Mouse (Mus musculus): ENCODE measurements around the gene Fbxl8. TPM values are rescaled to one million over a fixed set of nuclear protein-coding genes. Genes with fewer than 3 reads are reported as not detected.

Gene Fbxl8
- total and polyA plus RNA-seq, 2 experiments from 2014 or later, result 1.2 to 3.1 TPM

GRCm38 (mm10) chr8:105275387-105275786 is 10.9 kb downstream of the Fbxl8 start:
- H3K4me1 ChIP-seq (ENCODE audit: insufficient read depth, low read length), result peaks cover 7% of the 10 kb centered on the region; the same call in 1 of the 2 replicates
- peak overlapping the region; percentile 48; the same call in 1 of the 2 replicates for H3K4me3 ChIP-seq (ENCODE audit: low read length)
- ATAC-seq (no peak), DNase-seq (ENCODE audit: low spot score) (no peak)
- TF ChIP-seq CTCF (IDR thresholded peaks at IDR 0.05; ENCODE audit: low read depth), result no peak
- H3K27ac ChIP-seq, result no peak overlapping the region
- H3K36me3 ChIP-seq (ENCODE audit: insufficient read depth, low read length), result no peaks in the 10 kb centered on the region
- H3K9ac ChIP-seq (replicated peaks; ENCODE audit: low read length), result no peak overlapping the region
- 8% methylated on average over 11 of the region's 11 CpGs for WGBS
- H3K9me3 ChIP-seq (ENCODE audit: low read length), result no peaks in the 10 kb centered on the region
- peak overlapping the region; percentile 83 for H3K4me2 ChIP-seq (ENCODE audit: low read depth, low read length)
- H3K27me3 ChIP-seq (ENCODE audit: insufficient read depth, low read length), result peaks cover 28% of the 10 kb centered on the region

- TF ChIP-seq CTCF (IDR thresholded peaks at IDR 0.05; ENCODE audit: low read depth), result no peak
These were observed 11.4 kb downstream of the Fbxl8 start, which contains the start of gene Nol3 for GRCm38 (mm10) chr8:105275840-105276239. Gene Nol3, plus strand, starts transcription at chr8:105276140.

GRCm38 (mm10) chr8:105276292-105277120 is 12.1 kb downstream of the Fbxl8 start:
- H3K27ac ChIP-seq, result peak overlapping the region; percentile 15; the same call in 1 of the 2 replicates
- peak overlapping the region; percentile 48 for H3K4me3 ChIP-seq (ENCODE audit: low read length)
- peak; percentile 63 for DNase-seq (ENCODE audit: low spot score)
- H3K9me3 ChIP-seq (ENCODE audit: low read length), result no peaks in the 10 kb centered on the region
- H3K36me3 ChIP-seq (ENCODE audit: insufficient read depth, low read length), result no peaks in the 10 kb centered on the region
- WGBS, result 2% methylated on average over 30 of the region's 30 CpGs
- ATAC-seq, result peak; percentile 66
- H3K4me2 ChIP-seq (ENCODE audit: low read depth, low read length), result peak overlapping the region; percentile 83
- peaks cover 18% of the 10 kb centered on the region for H3K27me3 ChIP-seq (ENCODE audit: insufficient read depth, low read length)
- TF ChIP-seq CTCF (IDR thresholded peaks at IDR 0.05; ENCODE audit: low read depth), result peak; percentile 10; the same call in 1 of the 2 replicates
- H3K4me1 ChIP-seq (ENCODE audit: insufficient read depth, low read length), result peaks cover 5% of the 10 kb centered on the region; the same call in 1 of the 2 replicates
- peak overlapping the region; percentile 40; the same call in 1 of the 2 replicates for H3K9ac ChIP-seq (replicated peaks; ENCODE audit: low read length)

More at GRCm38 (mm10) chr8:105275840-105276239, 11.4 kb downstream of the Fbxl8 start, which contains the start of gene Nol3:
- H3K27me3 ChIP-seq (ENCODE audit: insufficient read depth, low read length), result peaks cover 24% of the 10 kb centered on the region
- DNase-seq (ENCODE audit: low spot score), result no peak
- H3K27ac ChIP-seq, result peak within 1 kb of the TSS; percentile 15; the same call in 1 of the 2 replicates
- H3K9ac ChIP-seq (replicated peaks; ENCODE audit: low read length), result peak within 1 kb of the TSS; percentile 40; the same call in 1 of the 2 replicates
- no peaks in the 10 kb centered on the region for H3K36me3 ChIP-seq (ENCODE audit: insufficient read depth, low read length)
- H3K4me3 ChIP-seq (ENCODE audit: low read length), result peak within 1 kb of the TSS; percentile 48
- H3K4me2 ChIP-seq (ENCODE audit: low read depth, low read length), result peak within 1 kb of the TSS; percentile 83
- H3K9me3 ChIP-seq (ENCODE audit: low read length), result no peaks in the 10 kb centered on the region
- ATAC-seq, result no peak
- H3K4me1 ChIP-seq (ENCODE audit: insufficient read depth, low read length), result peaks cover 5% of the 10 kb centered on the region; the same call in 1 of the 2 replicates
- 6% methylated on average over 10 of the region's 10 CpGs for WGBS

DNA sequence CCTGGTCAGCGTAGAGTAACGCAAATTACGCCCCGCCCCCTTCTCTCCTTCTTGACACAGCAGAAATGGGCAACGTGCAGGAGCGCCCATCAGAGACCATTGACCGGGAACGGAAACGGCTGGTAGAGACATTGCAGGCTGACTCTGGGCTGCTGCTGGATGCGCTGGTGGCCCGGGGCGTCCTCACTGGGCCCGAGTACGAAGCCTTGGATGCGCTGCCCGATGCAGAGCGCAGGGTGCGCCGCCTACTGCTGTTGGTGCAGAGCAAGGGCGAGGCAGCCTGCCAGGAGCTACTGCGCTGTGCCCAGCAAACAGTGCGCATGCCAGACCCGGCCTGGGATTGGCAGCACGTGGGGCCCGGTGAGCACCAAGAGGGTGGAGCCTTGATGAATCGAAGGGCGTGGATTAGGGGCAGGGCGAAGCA is 14.5 kb downstream of the Fbxl8 start:
- peak overlapping the region; percentile 19; the same call in 1 of the 2 replicates for H3K4me3 ChIP-seq (ENCODE audit: low read length)
- H3K4me1 ChIP-seq (ENCODE audit: insufficient read depth, low read length), result peaks cover 5% of the 10 kb centered on the region; the same call in 1 of the 2 replicates
- H3K36me3 ChIP-seq (ENCODE audit: insufficient read depth, low read length), result no peaks in the 10 kb centered on the region
- 5% methylated on average over 28 of the region's 28 CpGs for WGBS
- peak overlapping the region; percentile 43 for H3K4me2 ChIP-seq (ENCODE audit: low read depth, low read length)
- peak; percentile 54 for TF ChIP-seq CTCF (IDR thresholded peaks at IDR 0.05; ENCODE audit: low read depth)
- peak; percentile 84 for DNase-seq (ENCODE audit: low spot score)
- H3K9me3 ChIP-seq (ENCODE audit: low read length), result no peaks in the 10 kb centered on the region
- ATAC-seq, result peak; percentile 67
- no peak overlapping the region for H3K27ac ChIP-seq
- H3K27me3 ChIP-seq (ENCODE audit: insufficient read depth, low read length), result peaks cover 5% of the 10 kb centered on the region
- H3K9ac ChIP-seq (replicated peaks; ENCODE audit: low read length), result 0 out of 2 replicates have a peak overlapping the region, but pooled peaks have one; percentile 22

- Histone ChIP-seq H3K9ac (replicated peaks; ENCODE audit: low read length) (no peak overlapping the region), H3K36me3 (ENCODE audit: insufficient read depth, low read length) (no peaks in the 10 kb centered on the region), H3K27me3 (ENCODE audit: insufficient read depth, low read length) (peaks cover 5% of the 10 kb centered on the region; the same call in 1 of the 2 replicates), H3K4me2 (ENCODE audit: low read depth, low read length) (no peak overlapping the region), H3K9me3 (ENCODE audit: low read length) (no peaks in the 10 kb centered on the region), H3K4me1 (ENCODE audit: insufficient read depth, low read length) (peaks cover 7% of the 10 kb centered on the region; the same call in 1 of the 2 replicates), H3K4me3 (ENCODE audit: low read length) (no peak overlapping the region), H3K27ac (no peak overlapping the region)
- 68% methylated on average over 3 of the region's 3 CpGs for WGBS
- no peak for TF ChIP-seq CTCF (IDR thresholded peaks at IDR 0.05; ENCODE audit: low read depth)
- DNase-seq (ENCODE audit: low spot score) (no peak), ATAC-seq (no peak)
These were observed 16.1 kb downstream of the Fbxl8 start for GRCm38 (mm10) chr8:105280567-105280966.

DNA sequence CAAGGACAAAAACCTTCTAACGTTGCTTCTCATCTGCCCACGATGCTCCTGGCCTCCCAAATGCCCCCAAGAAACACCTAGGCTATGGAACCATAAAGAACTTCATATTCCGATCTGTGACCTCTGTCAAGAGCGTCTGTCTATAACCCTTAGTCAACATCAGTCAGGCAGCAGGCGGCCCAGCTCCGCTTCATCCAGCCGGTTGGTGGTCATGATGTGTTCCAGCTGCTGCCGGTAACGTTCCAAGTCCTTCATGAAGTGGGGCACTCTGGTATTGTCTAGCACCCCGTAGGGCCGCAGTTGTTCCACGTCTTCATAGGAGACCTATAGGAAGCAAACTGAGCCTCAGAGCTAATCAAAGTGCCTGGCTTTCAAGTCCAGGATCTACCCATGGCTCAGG is 17.4 kb downstream of the Fbxl8 start:
- Histone ChIP-seq H3K9me3 (ENCODE audit: low read length) (no peaks in the 10 kb centered on the region), H3K4me3 (ENCODE audit: low read length) (no peak overlapping the region), H3K9ac (replicated peaks; ENCODE audit: low read length) (no peak overlapping the region), H3K27ac (no peak overlapping the region), H3K27me3 (ENCODE audit: insufficient read depth, low read length) (peaks cover 2% of the 10 kb centered on the region; the same call in 1 of the 2 replicates), H3K36me3 (ENCODE audit: insufficient read depth, low read length) (no peaks in the 10 kb centered on the region), H3K4me1 (ENCODE audit: insufficient read depth, low read length) (peaks cover 17% of the 10 kb centered on the region), H3K4me2 (ENCODE audit: low read depth, low read length) (no peak overlapping the region)
- WGBS, result 86% methylated on average over 12 of the region's 12 CpGs
- DNase-seq (ENCODE audit: low spot score), result no peak
- no peak for TF ChIP-seq CTCF (IDR thresholded peaks at IDR 0.05; ENCODE audit: low read depth)
- no peak for ATAC-seq

Data from hindbrain, postnatal 0 days (tissue).